9 mouse cellular contexts compared by ENCODE assay signal in the genomic region with DNA sequence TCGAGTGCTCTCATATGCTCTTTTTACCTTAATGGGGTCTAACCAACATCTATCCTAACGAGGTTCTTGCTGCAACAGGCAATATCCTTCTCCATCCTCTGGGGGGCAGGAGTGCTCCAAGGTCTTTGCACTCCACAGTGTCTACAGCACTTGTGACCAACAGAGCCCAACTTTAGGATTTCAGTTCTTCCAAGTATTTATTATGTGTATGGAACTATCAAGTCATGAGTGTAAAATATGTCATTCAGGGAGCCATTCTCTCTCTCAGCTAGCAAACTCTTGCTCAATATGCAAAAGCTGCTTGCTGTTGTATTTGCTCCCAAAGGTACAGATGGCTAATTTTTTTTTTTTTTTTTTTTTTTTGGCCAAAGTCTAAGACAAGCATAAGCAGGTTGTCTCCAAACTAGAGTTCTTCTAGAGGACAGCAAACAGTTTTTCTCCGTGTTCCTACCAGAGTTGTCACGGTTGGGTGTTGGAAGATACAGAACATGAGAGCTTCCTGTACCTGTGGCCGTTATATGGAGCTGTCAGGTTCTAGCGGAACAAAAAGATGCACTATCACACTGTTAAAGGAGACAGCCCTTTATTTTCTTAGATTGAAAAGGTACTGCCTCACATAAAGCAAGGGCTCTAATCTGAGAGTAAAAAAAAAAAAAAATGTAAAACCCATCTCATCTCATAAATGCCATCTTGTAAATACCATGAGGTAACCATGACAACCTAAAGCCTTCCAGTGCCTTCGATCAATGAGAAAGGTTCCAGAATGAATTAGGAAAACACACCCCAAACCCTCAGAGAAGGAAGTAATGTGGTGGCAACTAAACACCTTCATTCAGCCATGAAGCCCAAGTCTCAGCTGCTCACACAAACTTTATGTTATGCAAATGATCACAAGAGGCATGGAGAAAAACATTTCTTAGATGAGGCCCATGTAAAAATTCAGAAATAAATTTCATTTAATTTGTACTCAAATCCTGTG. TPM values are rescaled to one million over a fixed set of nuclear protein-coding genes. Genes with fewer than 3 reads are reported as not detected.
DNase-seq lines count a peak whose midpoint lies in the region; ATAC-seq and TF ChIP-seq lines count a peak whose summit lies in the region.
"Had no signal": no experiment of that assay in that cellular context is flagged by ENCODE, and none has a peak within 500 bp of the region (broad histone marks: within the 10 kb centered on the region; RNA-seq: fewer than 3 reads in every experiment).

No protein-coding gene starts in this region.

- H3K9ac ChIP-seq in hindbrain, embryonic 14.5 days: no peak overlapping the region
- H3K9ac ChIP-seq: liver, embryonic 15.5 days had no signal

- peak; percentile 96 for TF ChIP-seq CTCF in Patski (IDR thresholded peaks at IDR 0.05)
- TF ChIP-seq CTCF in cerebellum, adult 2 months (IDR thresholded peaks at IDR 0.05; ENCODE audit: borderline replicate concordance, insufficient read depth, low read depth, low read length): peak; percentile 95

- ATAC-seq in Patski: peak; percentile 73
- peak; percentile 80 for ATAC-seq in hindbrain, embryonic 14.5 days (ENCODE audit: low FRiP score)
- ATAC-seq in megakaryocyte, adult 5-6 weeks (ENCODE audit: poor library complexity, severe bottlenecking): peak; percentile 70

- WGBS in cerebellum, adult 2 months: 29% methylated on average over 7 of the region's 7 CpGs
- WGBS in hindbrain, embryonic 14.5 days: 43% methylated on average over 7 of the region's 7 CpGs

- in situ Hi-C loops in Patski (cut with MboI; ENCODE audit: low pct_unique_long_range_greater_than_20kb): loop anchor here (5.0 to 10.0 kb wide), 2 partner anchors 79 to 127 kb away; no protein-coding TSS in a partner anchor

- no peaks in the 10 kb centered on the region for H3K27me3 ChIP-seq in Patski
- no peaks in the 10 kb centered on the region for H3K27me3 ChIP-seq in cerebellum, adult 2 months (ENCODE audit: control insufficient read depth, insufficient read depth, low read length)
- no peaks in the 10 kb centered on the region for H3K27me3 ChIP-seq in hindbrain, embryonic 14.5 days (ENCODE audit: control insufficient read depth, insufficient read depth, low read length)
- H3K27me3 ChIP-seq: liver, embryonic 15.5 days had no signal

- peaks cover 64% of the 10 kb centered on the region for H3K36me3 ChIP-seq in hindbrain, embryonic 14.5 days (replicated peaks; ENCODE audit: control insufficient read depth, insufficient read depth)
- H3K36me3 ChIP-seq: liver, embryonic 15.5 days had no signal

- H3K4me2 ChIP-seq in hindbrain, embryonic 14.5 days (replicated peaks): no peak overlapping the region
- H3K4me2 ChIP-seq: liver, embryonic 15.5 days had no signal

- no peaks in the 10 kb centered on the region for H3K9me3 ChIP-seq in hindbrain, embryonic 14.5 days (ENCODE audit: control insufficient read depth, low read length)
- H3K9me3 ChIP-seq: liver, embryonic 15.5 days had no signal

- H3K27ac ChIP-seq in cerebellum, adult 2 months (ENCODE audit: insufficient read depth, low read length): no peak overlapping the region
- no peak overlapping the region for H3K27ac ChIP-seq in hindbrain, embryonic 14.5 days
- H3K27ac ChIP-seq: liver, embryonic 15.5 days had no signal

- no peak for TF ChIP-seq POLR2A in cerebellum, adult 2 months (IDR thresholded peaks at IDR 0.05; ENCODE audit: borderline replicate concordance, insufficient read depth, low read length)

- no peak overlapping the region for H3K4me3 ChIP-seq in cerebellum, adult 2 months (replicated peaks; ENCODE audit: insufficient read depth, low read depth, low read length)
- no peak overlapping the region for H3K4me3 ChIP-seq in hindbrain, embryonic 14.5 days (replicated peaks; ENCODE audit: low read length)
- H3K4me3 ChIP-seq: liver, embryonic 15.5 days had no signal

- no peaks in the 10 kb centered on the region; the same call in none of the 2 replicates for H3K4me1 ChIP-seq in cerebellum, adult 2 months (ENCODE audit: control insufficient read depth, insufficient read depth, low read length)
- 0 out of 2 replicates have a peak, but pooled peaks cover 3% of the 10 kb centered on the region for H3K4me1 ChIP-seq in hindbrain, embryonic 14.5 days (replicated peaks; ENCODE audit: control insufficient read depth, insufficient read depth, low read length)

- POLR2A ChIA-PET in Patski (lab: Charles Lee): interaction anchor here (0.8 to 2.3 kb wide), 4 partner anchors 84 to 137 kb away, joined by 4 to 10 read pairs (median 5); no protein-coding TSS in a partner anchor

- CTCF ChIA-PET in Patski (lab: Charles Lee): interaction anchor here (0.7 to 8.7 kb wide), 11 partner anchors 9 to 260 kb away, joined by 3 to 78 read pairs (median 3); no protein-coding TSS in a partner anchor

- DNase-seq in Patski (ENCODE audit: low read depth, low spot score): peak; percentile 60
- DNase-seq in cerebellum, adult 2 months: peak; percentile 77 to 80
- DNase-seq in forelimb bud, embryonic 11.5 days (ENCODE audit: low read depth, low spot score): peak; percentile 76
- peak; percentile 81 for DNase-seq in hindbrain, embryonic 14.5 days (ENCODE audit: low spot score)
- peak; percentile 78 to 82 for DNase-seq in layer of hippocampus, postnatal 10 days (ENCODE audit: low spot score in 2 of 2)
- peak; percentile 67 to 79 for DNase-seq in right cerebral cortex, adult 2 months (ENCODE audit: low spot score in 2 of 2)
- DNase-seq in urinary bladder, postnatal 25 days (ENCODE audit: low spot score): peak; percentile 72

RNA-seq across cellular contexts. Expression of a gene that starts 1.7 kb away (rescaled TPM):
- polyA plus RNA-seq in Patski (2021): 0.47 TPM
- polyA plus RNA-seq in cerebellum, adult 2 months (2012; rRNA removed): not detected in 2 replicates
- 0.74 and 2.7 TPM in 2 replicates for polyA plus RNA-seq in hindbrain, embryonic 14.5 days (2014; fragmentation: Nextera tagmentation; extraction: Ambion mirVana)
- not detected for total RNA-seq in layer of hippocampus, postnatal 10 days (2021)
- total RNA-seq in megakaryocyte, adult 5-6 weeks (2015): 0.27 TPM in 1 of 2 replicates, not detected in the other
- total RNA-seq in megakaryocyte, adult 5-6 weeks (2017): not detected in 2 replicates

RNA-seq across cellular contexts. Expression of a gene that starts 20.0 kb away (rescaled TPM):
- 20.1 TPM for polyA plus RNA-seq in Patski (2021)
- polyA plus RNA-seq in cerebellum, adult 2 months (2012; rRNA removed): 1.7 and 1.8 TPM in 2 replicates
- 1.7 and 1.9 TPM in 2 replicates for polyA plus RNA-seq in hindbrain, embryonic 14.5 days (2014; fragmentation: Nextera tagmentation; extraction: Ambion mirVana)
- 1 to 10 TPM; 2.8 to 3.1 TPM for total RNA-seq in layer of hippocampus, postnatal 10 days (2021)
- 5.8 and 7.1 TPM in 2 replicates for total RNA-seq in megakaryocyte, adult 5-6 weeks (2015)
- total RNA-seq in megakaryocyte, adult 5-6 weeks (2017): 7.4 and 7.6 TPM in 2 replicates
